Mouse (Mus musculus) G1E (cell line): ENCODE results near the gene Smap2. TPM values are rescaled to one million over a fixed set of nuclear protein-coding genes. Genes with fewer than 3 reads are reported as not detected.

ENCODE experiments used
- ATAC-seq: 2 replicates; pipeline ENCODE4 v1.8.0; 2016; ENCODE audit warnings: mild to moderate bottlenecking; ENCODE audit not compliant: insufficient number of reproducible peaks, poor library complexity, low FRiP score, severe bottlenecking; ENCODE audit errors: extremely low read depth
- DNase-seq: peaks from one replicate; pipeline ENCODE4 v3.0.0; 2012; ENCODE audit warnings: low spot score
- H3K27me3 ChIP-seq: 2 replicates; pipeline ENCODE4 v1.6.1; 2012; ENCODE audit warnings: mild to moderate bottlenecking, low read length, inconsistent platforms; ENCODE audit not compliant: insufficient read depth
- H3K36me3 ChIP-seq: replicated peaks from 2 replicates; pipeline ENCODE3; 2012; ENCODE audit warnings: mild to moderate bottlenecking, inconsistent platforms
- H3K4me1 ChIP-seq: 2 replicates; pipeline ENCODE4 v1.6.1; 2012; ENCODE audit warnings: low read depth, low read length, inconsistent platforms, mixed read lengths; ENCODE audit not compliant: insufficient read depth
- H3K4me3 ChIP-seq: 2 replicates; pipeline ENCODE4 v1.5.1; 2012; ENCODE audit warnings: low read depth, mild to moderate bottlenecking, inconsistent platforms, low read length, moderate library complexity, mixed read lengths
- H3K9me3 ChIP-seq: replicated peaks from 2 replicates; pipeline ENCODE4 v1.6.1; 2012; ENCODE audit warnings: inconsistent platforms
- CTCF ChIP-seq: IDR thresholded peaks from 2 replicates; pipeline ENCODE4 v1.5.1; 2012; ENCODE audit warnings: low read depth, low read length, inconsistent platforms, mixed read lengths
- GATA1 ChIP-seq: IDR thresholded peaks from 2 replicates; pipeline ENCODE4 v1.6.1; 2012; ENCODE audit warnings: borderline replicate concordance, low read length, inconsistent platforms, mixed read lengths
- GATA2 ChIP-seq: IDR thresholded peaks from 2 replicates; pipeline ENCODE4 v1.6.1; 2012; ENCODE audit warnings: low read depth, low read length, inconsistent platforms, borderline replicate concordance
- POLR2AphosphoS5 ChIP-seq: IDR thresholded peaks from 2 replicates; pipeline ENCODE4 v1.6.1; 2012; ENCODE audit warnings: low read depth, low read length, inconsistent platforms; ENCODE audit not compliant: insufficient replicate concordance
- TAL1 ChIP-seq: conservative IDR thresholded peaks from 2 replicates; pipeline ENCODE4 v1.6.1; 2012; ENCODE audit warnings: low read depth, low read length, inconsistent platforms, mixed read lengths
- polyA plus RNA-seq: library from polyadenylated mRNA; stranded (reverse); fragments of >175 nt; gene quantifications from 2 replicates; pipeline ENCODE4 v1.2.3, GENCODE M21; 2012
- total RNA-seq, 2 experiments: library from RNA; stranded (forward) in 1 of 2; stranded (reverse) in 1 of 2; fragments of 200-1000 nt in 1 of 2; fragments of >200 nt in 1 of 2; fragmentation: Nextera tagmentation in 1 of 2; gene quantifications; 2 replicates each; pipeline ENCODE4 v1.2.3; 2014 to 2017

Gene Smap2
- total and polyA plus RNA-seq, 3 experiments = 33.4 to 92.6 (median 35.6) TPM

- H3K27me3 ChIP-seq = no peaks in the 10 kb centered on the region
- no peaks in the 10 kb centered on the region; the same call in 1 of the 2 replicates for H3K4me1 ChIP-seq
- peaks cover 84% of the 10 kb centered on the region for H3K36me3 ChIP-seq
- H3K9me3 ChIP-seq = no peaks in the 10 kb centered on the region
- H3K4me3 ChIP-seq = no peak overlapping the region
- no peak for TF ChIP-seq TAL1
- TF ChIP-seq CTCF = no peak
- no peak for TF ChIP-seq POLR2AphosphoS5
- TF ChIP-seq GATA2 = no peak
- no peak for TF ChIP-seq GATA1
- ATAC-seq (peak; percentile 40; the same call in 1 of the 2 replicates), DNase-seq (no peak)
Measured at GRCm38 (mm10) chr4:120969382-120970146, 47.5 kb downstream of the Smap2 start.

GRCm38 (mm10) chr4:120968486-120968885, 48.6 kb downstream of the Smap2 start:
- Histone ChIP-seq H3K9me3 (no peaks in the 10 kb centered on the region), H3K4me3 (no peak overlapping the region), H3K4me1 (no peaks in the 10 kb centered on the region; the same call in 1 of the 2 replicates), H3K36me3 (peaks cover 76% of the 10 kb centered on the region), H3K27me3 (no peaks in the 10 kb centered on the region)
- no peak for ATAC-seq
- DNase-seq = no peak
- no peak for TF ChIP-seq POLR2AphosphoS5
- TF ChIP-seq GATA2 = no peak
- TF ChIP-seq GATA1 = no peak
- TF ChIP-seq CTCF = no peak
- no peak for TF ChIP-seq TAL1

- Histone ChIP-seq H3K36me3 (no peaks in the 10 kb centered on the region), H3K27me3 (no peaks in the 10 kb centered on the region), H3K4me3 (no peak overlapping the region), H3K9me3 (no peaks in the 10 kb centered on the region), H3K4me1 (peaks cover 25% of the 10 kb centered on the region)
- DNase-seq (no peak), ATAC-seq (no peak)
- TF ChIP-seq GATA1 = no peak
- no peak for TF ChIP-seq GATA2
- TF ChIP-seq TAL1 = no peak
- TF ChIP-seq POLR2AphosphoS5 = no peak
- no peak for TF ChIP-seq CTCF
Measured at GRCm38 (mm10) chr4:120955586-120955985, 61.5 kb downstream of the Smap2 start.

GRCm38 (mm10) chr4:120953667-120954066, 63.4 kb downstream of the Smap2 start:
- DNase-seq (no peak), ATAC-seq (no peak)
- Histone ChIP-seq H3K4me1 (peaks cover 25% of the 10 kb centered on the region), H3K4me3 (no peak overlapping the region), H3K36me3 (peaks cover 8% of the 10 kb centered on the region), H3K9me3 (no peaks in the 10 kb centered on the region), H3K27me3 (no peaks in the 10 kb centered on the region)
- TF ChIP-seq GATA2 (no peak), GATA1 (no peak), TAL1 (no peak), POLR2AphosphoS5 (no peak), CTCF (no peak)

GRCm38 (mm10) chr4:120953038-120953437, 64.0 kb downstream of the Smap2 start:
- TF ChIP-seq CTCF = no peak
- TF ChIP-seq GATA1 = no peak
- TF ChIP-seq GATA2 = no peak
- no peak for TF ChIP-seq TAL1
- TF ChIP-seq POLR2AphosphoS5 = no peak
- Histone ChIP-seq H3K27me3 (no peaks in the 10 kb centered on the region), H3K4me3 (no peak overlapping the region), H3K9me3 (no peaks in the 10 kb centered on the region), H3K36me3 (peaks cover 10% of the 10 kb centered on the region), H3K4me1 (peaks cover 25% of the 10 kb centered on the region)
- ATAC-seq (peak; percentile 31; the same call in 1 of the 2 replicates), DNase-seq (no peak)

- peak; percentile 48 for ATAC-seq
Measured at GRCm38 (mm10) chr4:120952163-120952562, 64.9 kb downstream of the Smap2 start.

More at GRCm38 (mm10) chr4:120952163-120952562, 64.9 kb downstream of the Smap2 start:
- peak overlapping the region; percentile 89 for H3K4me3 ChIP-seq
- H3K9me3 ChIP-seq = no peaks in the 10 kb centered on the region
- DNase-seq = no peak
- peaks cover 25% of the 10 kb centered on the region for H3K4me1 ChIP-seq
- no peaks in the 10 kb centered on the region for H3K27me3 ChIP-seq
- peaks cover 16% of the 10 kb centered on the region for H3K36me3 ChIP-seq
- TF ChIP-seq TAL1 (no peak), CTCF (no peak), GATA2 (no peak), GATA1 (no peak), POLR2AphosphoS5 (no peak)
